In genomic region chr16:21413819-21414218, GRCm38 (mm10) we compare ENCODE assay signal across 19 mouse cellular contexts. TPM values are rescaled to one million over a fixed set of nuclear protein-coding genes. Genes with fewer than 3 reads are reported as not detected.
A peak's percentile ranks its signal among the peaks of the same experiment; 100 is the strongest.
DNase-seq lines count a peak whose midpoint lies in the region; ATAC-seq and TF ChIP-seq lines count a peak whose summit lies in the region.
"Had no signal": no experiment of that assay in that cellular context is flagged by ENCODE, and none has a peak within 500 bp of the region (broad histone marks: within the 10 kb centered on the region; RNA-seq: fewer than 3 reads in every experiment).

No protein-coding gene starts in this region.

- ATAC-seq in midbrain, embryonic 11.5 days (ENCODE audit: low FRiP score) = no peak
- no peak for ATAC-seq in midbrain, embryonic 15.5 days (replicated peaks)
- ATAC-seq: activated CD4-positive, CD25-positive, alpha-beta regulatory T cell, adult 4 months; CD4-positive, CD25-positive, alpha-beta regulatory T cell, adult 4 months; Patski had no signal

- H3K27me3 ChIP-seq in midbrain, embryonic 11.5 days (ENCODE audit: control insufficient read depth, insufficient read depth, low read length) = no peaks in the 10 kb centered on the region
- no peaks in the 10 kb centered on the region for H3K27me3 ChIP-seq in midbrain, embryonic 15.5 days (replicated peaks)
- H3K27me3 ChIP-seq in MEL (ENCODE audit: control insufficient read depth in 1 of 2, insufficient read depth in 2 of 2, low read length in 2 of 2) = peaks cover 2 to 13% of the 10 kb centered on the region in 2 experiments; a peak in 3 of 4 replicates
- H3K27me3 ChIP-seq: Patski had no signal

- H3K79me2 ChIP-seq in MEL (ENCODE audit: control insufficient read depth, insufficient read depth, low read length, poor library complexity) = no peaks in the 10 kb centered on the region

- no peak overlapping the region for H3K9ac ChIP-seq in midbrain, embryonic 11.5 days (ENCODE audit: low read length)
- H3K9ac ChIP-seq in midbrain, embryonic 15.5 days = no peak overlapping the region
- no peak overlapping the region for H3K9ac ChIP-seq in MEL (ENCODE audit: control insufficient read depth, low read depth, low read length, poor library complexity, severe bottlenecking)

- no peak for TF ChIP-seq RAD21 in MEL (IDR thresholded peaks at IDR 0.05; ENCODE audit: low read depth, low read length)

- no peak for TF ChIP-seq EP300 in MEL (IDR thresholded peaks at IDR 0.05; ENCODE audit: low read depth in 1 of 2, low read length in 2 of 2)

- H3K27ac ChIP-seq in midbrain, embryonic 11.5 days (ENCODE audit: low read depth, low read length) = no peak overlapping the region
- no peak overlapping the region for H3K27ac ChIP-seq in midbrain, embryonic 15.5 days
- no peak overlapping the region for H3K27ac ChIP-seq in MEL (ENCODE audit: control insufficient read depth, low read depth, low read length)

- H3K36me3 ChIP-seq in midbrain, embryonic 11.5 days (ENCODE audit: control insufficient read depth, insufficient read depth, low read length) = no peaks in the 10 kb centered on the region
- H3K36me3 ChIP-seq in midbrain, embryonic 15.5 days (replicated peaks) = no peaks in the 10 kb centered on the region
- peaks cover 0 to 11% of the 10 kb centered on the region in 2 experiments; a peak in 2 of 4 replicates for H3K36me3 ChIP-seq in MEL (ENCODE audit: control insufficient read depth in 1 of 2, insufficient read depth in 2 of 2, low read length in 2 of 2)
- H3K36me3 ChIP-seq: G1E had no signal

- no peak for TF ChIP-seq POLR2A in MEL (IDR thresholded peaks at IDR 0.05; ENCODE audit: control insufficient read depth in 1 of 2, insufficient read depth in 1 of 2, low read depth in 1 of 2, low read length in 2 of 2, poor library complexity in 1 of 2)

- peak; percentile 31 for DNase-seq in midbrain, embryonic 11.5 days (ENCODE audit: low spot score, missing footprints)
- no peak for DNase-seq in MEL (ENCODE audit: low read depth, low spot score)
- DNase-seq in natural killer cell, adult 2 months (ENCODE audit: low spot score in 2 of 2) = no peak
- DNase-seq: adrenal gland, adult 2 months; adrenal gland, adult 8-10 months; adrenal gland, postnatal 10 days; adrenal gland, postnatal 14 days; adrenal gland, postnatal 25 days; adrenal gland, postnatal 36 days; B cell, adult 2 months; cerebellum, adult 11 months; cerebellum, adult 11-12 months; cerebellum, adult 18-20 months; cerebellum, adult 2 months had no signal

- no peaks in the 10 kb centered on the region for H3K4me1 ChIP-seq in midbrain, embryonic 11.5 days (ENCODE audit: control insufficient read depth, insufficient read depth, low read length)
- no peaks in the 10 kb centered on the region for H3K4me1 ChIP-seq in midbrain, embryonic 15.5 days
- H3K4me1 ChIP-seq in MEL (ENCODE audit: control insufficient read depth in 1 of 2, insufficient read depth in 2 of 2, low read length in 2 of 2) = peaks cover 7 to 14% of the 10 kb centered on the region in 2 experiments; a peak in 3 of 4 replicates

- H3K9me3 ChIP-seq in midbrain, embryonic 11.5 days (ENCODE audit: control insufficient read depth, low read length) = no peaks in the 10 kb centered on the region
- H3K9me3 ChIP-seq in midbrain, embryonic 15.5 days = no peaks in the 10 kb centered on the region
- H3K9me3 ChIP-seq in MEL (replicated peaks; ENCODE audit: insufficient read depth, low read length) = no peaks in the 10 kb centered on the region
- H3K9me3 ChIP-seq: G1E had no signal

- H3K4me2 ChIP-seq in midbrain, embryonic 11.5 days = no peak overlapping the region
- H3K4me2 ChIP-seq in midbrain, embryonic 15.5 days = no peak overlapping the region

- TF ChIP-seq CTCF in MEL (IDR thresholded peaks at IDR 0.05 in 2 of 3, conservative IDR thresholded peaks at IDR 0.05 in 1 of 3; ENCODE audit: control insufficient read depth in 1 of 3, insufficient read depth in 1 of 3, low read depth in 2 of 3, low read length in 3 of 3, poor library complexity in 1 of 3, severe bottlenecking in 1 of 3) = no peak

- 84% methylated on average over 3 of the region's 3 CpGs for WGBS in midbrain, embryonic 11.5 days
- 77% methylated on average over 3 of the region's 3 CpGs for WGBS in midbrain, embryonic 15.5 days

- no peak overlapping the region for H3K4me3 ChIP-seq in midbrain, embryonic 11.5 days (ENCODE audit: low read depth, low read length)
- no peak overlapping the region for H3K4me3 ChIP-seq in midbrain, embryonic 15.5 days
- no peak overlapping the region for H3K4me3 ChIP-seq in MEL (ENCODE audit: control insufficient read depth in 1 of 2, insufficient read depth in 1 of 2, low read depth in 2 of 2, low read length in 2 of 2)

TF ChIP-seq in MEL, 35 proteins besides CTCF, POLR2A, EP300 and RAD21:
- 0 out of 2 replicates have a peak, but pooled peaks have one; percentile 40 for TF ChIP-seq MAX (IDR thresholded peaks at IDR 0.05; ENCODE audit: low read length)
- no peak for TF ChIP-seq NELFE (IDR thresholded peaks at IDR 0.05; ENCODE audit: low read depth, low read length)
- no peak for TF ChIP-seq KAT2A (conservative IDR thresholded peaks at IDR 0.05; ENCODE audit: low read depth, low read length)
- peak; percentile 61; the same call in 1 of the 2 replicates for TF ChIP-seq MYC (IDR thresholded peaks at IDR 0.05; ENCODE audit: low read depth, low read length)
- peak; percentile 64 for TF ChIP-seq BHLHE40 (IDR thresholded peaks at IDR 0.05; ENCODE audit: borderline replicate concordance, low read depth, low read length)
TF ChIP-seq in MEL: peak in this region for 3.

RNA-seq across cellular contexts. Expression of gene Vps8, which starts 9.1 kb away (rescaled TPM):
- 27.1 and 28.4 TPM in 2 replicates for polyA plus RNA-seq in midbrain, embryonic 11.5 days (2014; fragmentation: Nextera tagmentation; extraction: Ambion mirVana)
- polyA plus RNA-seq in midbrain, embryonic 15.5 days (2015; fragmentation: Nextera tagmentation; extraction: Ambion mirVana) = 37.5 and 40.2 TPM in 2 replicates
- 10.5 TPM in 2 replicates for total RNA-seq in MEL (2012; rRNA removed)
- polyA plus RNA-seq in MEL (2012; ENCODE audit: insufficient read depth in 1 of 2, insufficient read length in 2 of 2, low read depth in 1 of 2, low replicate concordance in 2 of 2, missing spikeins in 1 of 2) = 10 to 100 TPM in 1 of 2 experiments, not detected in 1; 14.0 TPM
